Mouse (Mus musculus): Measurements from ENCODE around the gene Olfr1040. TPM values are rescaled to one million over a fixed set of nuclear protein-coding genes. Genes with fewer than 3 reads are reported as not detected.

Olfr1040 gene
- polyA plus RNA-seq (2012; rRNA removed) = not detected in 2 replicates

GRCm38 (mm10) chr2:86146632-86147031 lies at the start of gene Olfr1040:
Olfr1040 (minus strand) TSS chr2:86146732.

GRCm38 (mm10) chr2:86185583-86185982 lies 39.1 kb upstream of the Olfr1040 start, which contains the start of gene Olfr52:
Olfr52 (minus strand) TSS chr2:86185683.

GRCm38 (mm10) chr2:86177720-86178119 lies 31.2 kb upstream of the Olfr1040 start, which contains the start of gene Olfr1044:
Olfr1044 (minus strand) TSS chr2:86177820.

GRCm38 (mm10) chr2:86167422-86167821 lies 20.9 kb upstream of the Olfr1040 start, which contains the start of gene Olfr1043:
Olfr1043 (minus strand) TSS chr2:86167522.

GRCm38 (mm10) chr2:86161738-86162137 lies 15.2 kb upstream of the Olfr1040 start, which contains the start of gene Olfr1042:
Olfr1042 (minus strand) TSS chr2:86161838.

GRCm38 (mm10) chr2:86135828-86136227 lies 10.7 kb downstream of the Olfr1040 start, which contains the start of gene Olfr1039:
Olfr1039 (minus strand) TSS chr2:86135928.

Other genes with a start within 250 kb of the Olfr1040 start
- not detected in 2 replicates for gene Olfr1024, start 241.7 kb downstream of the Olfr1040 start, polyA plus RNA-seq (2012; rRNA removed)
- gene Olfr1025-ps1, start 231.5 kb downstream of the Olfr1040 start, polyA plus RNA-seq (2012; rRNA removed) = not detected in 2 replicates
- not detected in 2 replicates for gene Olfr1026, start 225.2 kb downstream of the Olfr1040 start, polyA plus RNA-seq (2012; rRNA removed)
- gene Olfr1028, start 196.3 kb downstream of the Olfr1040 start, polyA plus RNA-seq (2012; rRNA removed) = not detected in 2 replicates
- 0.29 and 0.58 TPM in 2 replicates for gene Olfr1029, start 172.8 kb downstream of the Olfr1040 start, polyA plus RNA-seq (2012; rRNA removed)
- 0.03 and 0.05 TPM in 2 replicates for gene Olfr1030, start 167.5 kb downstream of the Olfr1040 start, polyA plus RNA-seq (2012; rRNA removed)
- gene Olfr1031, start 156.4 kb downstream of the Olfr1040 start, polyA plus RNA-seq (2012; rRNA removed) = not detected in 2 replicates
- gene Olfr1032, start 141.2 kb downstream of the Olfr1040 start, polyA plus RNA-seq (2012; rRNA removed) = not detected in 2 replicates
- gene Olfr1033, start 126.1 kb downstream of the Olfr1040 start, polyA plus RNA-seq (2012; rRNA removed) = 1.4 and 1.5 TPM in 2 replicates
- gene Olfr1034, start 100.9 kb downstream of the Olfr1040 start, polyA plus RNA-seq (2012; rRNA removed) = 0.37 and 0.41 TPM in 2 replicates
- not detected in 2 replicates for gene Olfr1036, start 72.7 kb downstream of the Olfr1040 start, polyA plus RNA-seq (2012; rRNA removed)
- not detected in 2 replicates for gene Olfr1037, start 59.3 kb downstream of the Olfr1040 start, polyA plus RNA-seq (2012; rRNA removed)
- gene Olfr1039, start 10.8 kb downstream of the Olfr1040 start, polyA plus RNA-seq (2012; rRNA removed) = not detected in 2 replicates
- gene Olfr1042, start 15.1 kb upstream of the Olfr1040 start, polyA plus RNA-seq (2012; rRNA removed) = not detected in 2 replicates
- not detected in 2 replicates for gene Olfr1043, start 20.8 kb upstream of the Olfr1040 start, polyA plus RNA-seq (2012; rRNA removed)
- not detected in 2 replicates for gene Olfr1044, start 31.1 kb upstream of the Olfr1040 start, polyA plus RNA-seq (2012; rRNA removed)
- gene Olfr52, start 39.0 kb upstream of the Olfr1040 start, polyA plus RNA-seq (2012; rRNA removed) = not detected in 2 replicates
- gene Olfr1045, start 56.3 kb upstream of the Olfr1040 start, polyA plus RNA-seq (2012; rRNA removed) = not detected in 2 replicates
- not detected in 2 replicates for gene Olfr1046, start 72.6 kb upstream of the Olfr1040 start, polyA plus RNA-seq (2012; rRNA removed)
- not detected in 2 replicates for gene Olfr1047, start 84.7 kb upstream of the Olfr1040 start, polyA plus RNA-seq (2012; rRNA removed)
- gene Olfr1048, start 93.6 kb upstream of the Olfr1040 start, polyA plus RNA-seq (2012; rRNA removed) = not detected in 2 replicates
- gene Olfr1049, start 111.6 kb upstream of the Olfr1040 start, polyA plus RNA-seq (2012; rRNA removed) = not detected in 2 replicates
- gene Olfr1051, start 132.4 kb upstream of the Olfr1040 start, polyA plus RNA-seq (2012; rRNA removed) = not detected in 2 replicates
- not detected in 2 replicates for gene Olfr1052, start 145.7 kb upstream of the Olfr1040 start, polyA plus RNA-seq (2012; rRNA removed)
- gene Olfr1053, start 168.6 kb upstream of the Olfr1040 start, polyA plus RNA-seq (2012; rRNA removed) = not detected in 2 replicates
- gene Olfr1054, start 188.7 kb upstream of the Olfr1040 start, polyA plus RNA-seq (2012; rRNA removed) = not detected in 2 replicates
- not detected in 2 replicates for gene Olfr1055, start 203.6 kb upstream of the Olfr1040 start, polyA plus RNA-seq (2012; rRNA removed)
- gene Olfr1056, start 215.7 kb upstream of the Olfr1040 start, polyA plus RNA-seq (2012; rRNA removed) = not detected in 2 replicates
- not detected in 2 replicates for gene Olfr1057, start 231.7 kb upstream of the Olfr1040 start, polyA plus RNA-seq (2012; rRNA removed)
- gene Olfr1058, start 241.8 kb upstream of the Olfr1040 start, polyA plus RNA-seq (2012; rRNA removed) = not detected in 2 replicates

All from ovary, adult 2 months (tissue).